ENCODE assay signal across 20 mouse cellular contexts in the genomic region with DNA sequence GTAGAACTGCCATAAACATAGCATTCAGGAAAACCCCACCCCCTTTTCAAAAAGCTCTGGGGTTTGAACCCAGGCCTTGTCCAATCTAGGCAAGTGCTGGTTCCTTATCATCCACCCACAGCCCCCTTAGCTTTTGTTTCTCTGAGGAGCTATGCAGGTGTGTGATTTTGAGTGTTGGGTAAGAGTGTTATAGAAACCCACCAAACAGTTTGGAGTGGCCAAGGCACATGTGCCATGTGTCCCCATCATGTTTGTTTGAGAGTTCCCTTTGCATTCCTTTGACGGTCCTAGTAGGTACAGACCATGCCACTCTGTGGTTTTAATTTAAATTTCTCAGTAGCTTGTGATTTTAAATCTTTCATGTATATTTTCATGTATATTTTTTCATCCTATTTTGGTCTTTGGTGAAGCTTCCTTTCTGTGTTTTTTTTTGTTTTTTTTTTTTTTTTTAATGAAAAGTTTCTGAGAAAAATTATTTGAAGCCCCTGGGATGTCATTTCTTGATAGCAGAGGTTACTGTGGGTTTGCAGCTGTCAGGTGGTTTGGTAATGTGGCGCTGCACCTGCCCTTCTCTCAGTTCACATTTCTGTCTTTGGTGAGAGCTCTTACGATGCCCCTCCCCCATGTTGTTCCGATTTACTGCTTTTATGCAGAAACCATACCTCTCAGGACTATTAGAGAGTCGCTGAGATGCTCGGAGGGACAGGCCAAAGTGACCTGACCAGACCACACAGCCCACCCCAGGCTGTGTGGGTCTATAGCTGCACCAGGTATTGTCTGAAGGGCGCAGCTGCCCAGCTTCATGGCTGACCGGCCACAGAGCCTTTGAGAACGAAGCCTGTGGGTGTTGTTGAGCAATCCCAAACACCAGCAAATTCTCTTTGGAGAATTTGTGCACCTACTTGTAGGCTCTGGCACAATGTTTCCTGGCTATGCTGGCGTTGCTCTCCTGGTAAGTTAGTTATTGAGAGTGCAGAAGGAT.
DNase-seq lines count a peak whose midpoint lies in the region; ATAC-seq and TF ChIP-seq lines count a peak whose summit lies in the region.
"Had no signal": no experiment of that assay in that cellular context is flagged by ENCODE, and none has a peak within 500 bp of the region (broad histone marks: within the 10 kb centered on the region; RNA-seq: fewer than 3 reads in every experiment).

No protein-coding gene starts in this region.

- dilution Hi-C loops in CH12.LX (cut with MboI; ENCODE audit: extremely low pct_ligation_motif_present, extremely low pct_unique_long_range_greater_than_20kb, low sequenced_read_pairs): no loop called here

- H3K36me3 ChIP-seq in CH12.LX (replicated peaks in 1 of 2; ENCODE audit: control insufficient read depth in 1 of 2, insufficient read depth in 1 of 2, low read length in 1 of 2): peaks cover 0 to 26% of the 10 kb centered on the region in 2 experiments
- H3K36me3 ChIP-seq in forebrain, embryonic 14.5 days (ENCODE audit: control insufficient read depth, insufficient read depth, low read length): no peaks in the 10 kb centered on the region
- H3K36me3 ChIP-seq: embryonic facial prominence, embryonic 12.5 days; hindbrain, embryonic 15.5 days had no signal

- no peak for ATAC-seq in activated CD4-positive, CD25-positive, alpha-beta regulatory T cell, adult 4 months
- ATAC-seq in forebrain, embryonic 14.5 days: no peak
- ATAC-seq: lung, postnatal 0 days had no signal

- no peaks in the 10 kb centered on the region for H3K27me3 ChIP-seq in CH12.LX (replicated peaks)
- no peaks in the 10 kb centered on the region for H3K27me3 ChIP-seq in forebrain, embryonic 14.5 days (replicated peaks; ENCODE audit: control insufficient read depth, insufficient read depth, low read length)
- H3K27me3 ChIP-seq: embryonic facial prominence, embryonic 12.5 days; hindbrain, embryonic 15.5 days had no signal

- TF ChIP-seq RAD21 in CH12.LX (IDR thresholded peaks at IDR 0.05; ENCODE audit: low read depth, low read length): no peak

- TF ChIP-seq CTCF in CH12.LX (conservative IDR thresholded peaks at IDR 0.05 in 1 of 2, IDR thresholded peaks at IDR 0.05 in 1 of 2; ENCODE audit: low read depth in 2 of 2, low read length in 2 of 2): no peak

- H3K79me2 ChIP-seq in CH12.LX (replicated peaks; ENCODE audit: control insufficient read depth, extremely low read depth, insufficient read depth, poor library complexity, severe bottlenecking): no peaks in the 10 kb centered on the region

- intact Hi-C loops in heart, postnatal 25 days (cut with DNase I): no loop called here

- peaks cover 16 to 37% of the 10 kb centered on the region in 2 experiments for H3K4me1 ChIP-seq in CH12.LX (ENCODE audit: control insufficient read depth in 1 of 2, insufficient read depth in 2 of 2)
- H3K4me1 ChIP-seq in forebrain, embryonic 14.5 days (ENCODE audit: control insufficient read depth, insufficient read depth, low read length): no peaks in the 10 kb centered on the region
- H3K4me1 ChIP-seq: embryonic facial prominence, embryonic 12.5 days; hindbrain, embryonic 15.5 days; limb, embryonic 10.5 days; midbrain, embryonic 10.5 days had no signal

- H3K27ac ChIP-seq in CH12.LX (ENCODE audit: insufficient read depth, low read depth): peak overlapping the region; percentile 12; the same call in 1 of the 2 replicates
- no peak overlapping the region; the same call in 1 of the 2 replicates for H3K27ac ChIP-seq in forebrain, embryonic 14.5 days (ENCODE audit: low read depth, low read length)
- H3K27ac ChIP-seq: embryonic facial prominence, embryonic 12.5 days; hindbrain, embryonic 15.5 days; limb, embryonic 10.5 days; liver, embryonic 14.5 days; midbrain, embryonic 10.5 days had no signal

- H3K4me3 ChIP-seq in CH12.LX (replicated peaks in 1 of 3; ENCODE audit: low read depth in 2 of 3, low read length in 2 of 3, poor library complexity in 1 of 3): no peak overlapping the region
- H3K4me3 ChIP-seq in forebrain, embryonic 14.5 days (ENCODE audit: low read depth, low read length): no peak overlapping the region
- H3K4me3 ChIP-seq: embryonic facial prominence, embryonic 12.5 days; hindbrain, embryonic 15.5 days; limb, embryonic 10.5 days; midbrain, embryonic 10.5 days had no signal

- peak overlapping the region; percentile 51 for H3K4me2 ChIP-seq in CH12.LX (ENCODE audit: insufficient read depth, low read depth, poor library complexity, severe bottlenecking)
- no peak overlapping the region for H3K4me2 ChIP-seq in forebrain, embryonic 14.5 days (ENCODE audit: low read length)
- H3K4me2 ChIP-seq: embryonic facial prominence, embryonic 12.5 days; hindbrain, embryonic 15.5 days had no signal

- peak; percentile 91 for TF ChIP-seq EP300 in CH12.LX (IDR thresholded peaks at IDR 0.05; ENCODE audit: low read length)

- peaks cover 4% of the 10 kb centered on the region for H3K9me3 ChIP-seq in CH12.LX (replicated peaks; ENCODE audit: low read length)
- H3K9me3 ChIP-seq in forebrain, embryonic 14.5 days (replicated peaks; ENCODE audit: control insufficient read depth, low read length): no peaks in the 10 kb centered on the region
- H3K9me3 ChIP-seq: embryonic facial prominence, embryonic 12.5 days; G1E; hindbrain, embryonic 15.5 days; limb, embryonic 10.5 days; midbrain, embryonic 10.5 days had no signal

- 69% methylated on average over 10 of the region's 10 CpGs for WGBS in forebrain, embryonic 14.5 days

- in situ Hi-C loops in CH12.LX (cut with MboI; ENCODE audit: low pct_ligation_motif_present, low pct_unique_long_range_greater_than_20kb, low sequenced_read_pairs): no loop called here

- peak; percentile 55 for DNase-seq in heart, adult 11 months
- no peak for DNase-seq in heart, postnatal 25 days (ENCODE audit: low spot score)
- peak; percentile 89 for DNase-seq in CH12.LX (ENCODE audit: extremely low read depth)
- DNase-seq in kidney, postnatal 25 days: peak; percentile 39 to 58
- DNase-seq in thymus, postnatal 10 days (ENCODE audit: low spot score in 2 of 2): peak; percentile 75 to 81
- DNase-seq in forebrain, embryonic 14.5 days (ENCODE audit: low spot score): no peak
- no peak for DNase-seq in urinary bladder, adult 2 months (ENCODE audit: low spot score)
- DNase-seq: adrenal gland, postnatal 36 days; gastrocnemius, postnatal 14 days; heart, postnatal 10 days; right cerebral cortex, adult 18-20 months; spleen, adult 18-20 months had no signal

- H3K9ac ChIP-seq in CH12.LX (ENCODE audit: insufficient read depth, low read depth): no peak overlapping the region
- no peak overlapping the region for H3K9ac ChIP-seq in forebrain, embryonic 14.5 days (ENCODE audit: low read length)
- H3K9ac ChIP-seq: embryonic facial prominence, embryonic 12.5 days; hindbrain, embryonic 15.5 days; liver, embryonic 14.5 days had no signal

- TF ChIP-seq POLR2A in CH12.LX (IDR thresholded peaks at IDR 0.05; ENCODE audit: low read depth, low read length): no peak

TF ChIP-seq in CH12.LX, 34 proteins besides CTCF, POLR2A, EP300 and RAD21 (continues in another document):
- no peak for TF ChIP-seq ZC3H11A (IDR thresholded peaks at IDR 0.05; ENCODE audit: low read depth, low read length)
- no peak for TF ChIP-seq GABPA (IDR thresholded peaks at IDR 0.05; ENCODE audit: insufficient replicate concordance, low read depth, low read length)
- peak; percentile 43 for TF ChIP-seq SIN3A (IDR thresholded peaks at IDR 0.05; ENCODE audit: low read length)
- no peak for TF ChIP-seq MAFK (IDR thresholded peaks at IDR 0.05; ENCODE audit: insufficient replicate concordance, low read length)
- no peak for TF ChIP-seq USF1 (IDR thresholded peaks at IDR 0.05; ENCODE audit: low read depth, low read length)
- peak; percentile 73 for TF ChIP-seq BHLHE40 (IDR thresholded peaks at IDR 0.05; ENCODE audit: low read depth, low read length)
- no peak for TF ChIP-seq CHD1 (IDR thresholded peaks at IDR 0.05; ENCODE audit: low read depth, low read length)
- no peak for TF ChIP-seq ELF1 (IDR thresholded peaks at IDR 0.05; ENCODE audit: low read depth, low read length)
- TF ChIP-seq MYC (IDR thresholded peaks at IDR 0.05; ENCODE audit: low read depth, low read length): peak; percentile 23; the same call in 1 of the 2 replicates
- TF ChIP-seq MXI1 (IDR thresholded peaks at IDR 0.05; ENCODE audit: low read depth, low read length): peak; percentile 65; the same call in 1 of the 2 replicates
- TF ChIP-seq SMC3 (IDR thresholded peaks at IDR 0.05; ENCODE audit: low read depth, low read length): no peak
- TF ChIP-seq POLR2AphosphoS2 (IDR thresholded peaks at IDR 0.05; ENCODE audit: low read depth, low read length): no peak
- TF ChIP-seq ZNF384 (IDR thresholded peaks at IDR 0.05; ENCODE audit: low read depth, low read length): peak; percentile 88
- no peak for TF ChIP-seq HCFC1 (IDR thresholded peaks at IDR 0.05; ENCODE audit: low read depth, low read length)
- no peak; the same call in 1 of the 2 replicates for TF ChIP-seq JUN (IDR thresholded peaks at IDR 0.05; ENCODE audit: insufficient read depth, low read depth, low read length)
- no peak for TF ChIP-seq KAT2A (IDR thresholded peaks at IDR 0.05; ENCODE audit: insufficient replicate concordance, low read length)
- no peak for TF ChIP-seq PAX5 (IDR thresholded peaks at IDR 0.05; ENCODE audit: low read length)
- TF ChIP-seq TCF12 (IDR thresholded peaks at IDR 0.05; ENCODE audit: low read depth, low read length): peak; percentile 99
- TF ChIP-seq E2F4 (IDR thresholded peaks at IDR 0.05; ENCODE audit: insufficient replicate concordance, low read depth, low read length): no peak
- TF ChIP-seq MAZ (IDR thresholded peaks at IDR 0.05; ENCODE audit: low read depth, low read length): peak; percentile 26; the same call in 1 of the 2 replicates
- TF ChIP-seq USF2 (conservative IDR thresholded peaks at IDR 0.05; ENCODE audit: low read depth, low read length): no peak
- TF ChIP-seq JUND (conservative IDR thresholded peaks at IDR 0.05; ENCODE audit: low read depth, low read length): no peak
- TF ChIP-seq UBTF (IDR thresholded peaks at IDR 0.05; ENCODE audit: low read depth, low read length): no peak
- peak; percentile 85 for TF ChIP-seq IRF4 (IDR thresholded peaks at IDR 0.05; ENCODE audit: low read depth, low read length)
- TF ChIP-seq MAX (IDR thresholded peaks at IDR 0.05; ENCODE audit: low read length): peak; percentile 43; the same call in 1 of the 2 replicates
- no peak for TF ChIP-seq NELFE (IDR thresholded peaks at IDR 0.05; ENCODE audit: low read depth, low read length)
- no peak for TF ChIP-seq ZMIZ1 (IDR thresholded peaks at IDR 0.05; ENCODE audit: low read depth, low read length)
- peak; percentile 49 for TF ChIP-seq RCOR1 (conservative IDR thresholded peaks at IDR 0.05; ENCODE audit: low read depth, low read length)
- TF ChIP-seq ETS1 (conservative IDR thresholded peaks at IDR 0.05; ENCODE audit: low read depth, low read length): peak; percentile 82
- TF ChIP-seq CHD2 (IDR thresholded peaks at IDR 0.05; ENCODE audit: low read length): peak; percentile 78; the same call in 1 of the 2 replicates
- TF ChIP-seq ZKSCAN1 (IDR thresholded peaks at IDR 0.05; ENCODE audit: borderline replicate concordance, low read depth, low read length): no peak

Comparison
In these comparisons a context has a peak if more than half of its experiments do, and no peak if none do; other contexts are left out.
1. DNase-seq: peak in heart, adult 11 months (single experiment), CH12.LX (single experiment), kidney, postnatal 25 days (2 of 2) and thymus, postnatal 10 days (2 of 2); none in heart, postnatal 25 days (single experiment), forebrain, embryonic 14.5 days (single experiment) and urinary bladder, adult 2 months (single experiment).